Mouse (Mus musculus): ENCODE measurements around the gene Phb2. TPM values are rescaled to one million over a fixed set of nuclear protein-coding genes. Genes with fewer than 3 reads are reported as not detected.

Gene Phb2
- total and polyA plus RNA-seq, 3 experiments, result 325 to 565 (median 432) TPM

GRCm38 (mm10) chr6:124737040-124737439 lies 24.9 kb downstream of the Phb2 start:
- no peak overlapping the region for H3K4me3 ChIP-seq (ENCODE audit: low read depth, low read length)
- no peak for DNase-seq (ENCODE audit: low spot score)
- H3K4me1 ChIP-seq (ENCODE audit: insufficient read depth, low read depth, low read length), result peaks cover 70% of the 10 kb centered on the region
- no peaks in the 10 kb centered on the region for H3K27me3 ChIP-seq (ENCODE audit: insufficient read depth, low read length)
- peaks cover 11% of the 10 kb centered on the region for H3K36me3 ChIP-seq (replicated peaks)
- ATAC-seq (ENCODE audit: extremely low read depth, insufficient number of reproducible peaks, low FRiP score, poor library complexity, severe bottlenecking), result no peak
- TF ChIP-seq TAL1 (conservative IDR thresholded peaks at IDR 0.05; ENCODE audit: low read depth, low read length) (no peak), GATA1 (IDR thresholded peaks at IDR 0.05; ENCODE audit: borderline replicate concordance, low read length) (no peak), POLR2AphosphoS5 (IDR thresholded peaks at IDR 0.05; ENCODE audit: insufficient replicate concordance, low read depth, low read length) (no peak), GATA2 (IDR thresholded peaks at IDR 0.05; ENCODE audit: borderline replicate concordance, low read depth, low read length) (no peak), CTCF (IDR thresholded peaks at IDR 0.05; ENCODE audit: low read depth, low read length) (no peak)
- no peaks in the 10 kb centered on the region for H3K9me3 ChIP-seq (replicated peaks)

GRCm38 (mm10) chr6:124738511-124739023 lies 26.4 kb downstream of the Phb2 start, which contains the start of gene Ptpn6:
TSS of gene Ptpn6 (minus strand) at chr6:124738714.
- H3K4me3 ChIP-seq (ENCODE audit: low read depth, low read length), result peak within 1 kb of the TSS; percentile 61; the same call in 1 of the 2 replicates
- DNase-seq (ENCODE audit: low spot score) (no peak), ATAC-seq (ENCODE audit: extremely low read depth, insufficient number of reproducible peaks, low FRiP score, poor library complexity, severe bottlenecking) (0 out of 2 replicates have a peak, but pooled peaks have one; percentile 3)
- H3K36me3 ChIP-seq (replicated peaks), result peaks cover 19% of the 10 kb centered on the region
- no peaks in the 10 kb centered on the region for H3K27me3 ChIP-seq (ENCODE audit: insufficient read depth, low read length)
- H3K9me3 ChIP-seq (replicated peaks), result no peaks in the 10 kb centered on the region
- H3K4me1 ChIP-seq (ENCODE audit: insufficient read depth, low read depth, low read length), result peaks cover 66% of the 10 kb centered on the region
- TF ChIP-seq CTCF (IDR thresholded peaks at IDR 0.05; ENCODE audit: low read depth, low read length), result no peak
- TF ChIP-seq TAL1 (conservative IDR thresholded peaks at IDR 0.05; ENCODE audit: low read depth, low read length), result no peak
- no peak for TF ChIP-seq POLR2AphosphoS5 (IDR thresholded peaks at IDR 0.05; ENCODE audit: insufficient replicate concordance, low read depth, low read length)
- TF ChIP-seq GATA1 (IDR thresholded peaks at IDR 0.05; ENCODE audit: borderline replicate concordance, low read length), result no peak
- TF ChIP-seq GATA2 (IDR thresholded peaks at IDR 0.05; ENCODE audit: borderline replicate concordance, low read depth, low read length), result no peak

- Histone ChIP-seq H3K9me3 (replicated peaks) (no peaks in the 10 kb centered on the region), H3K36me3 (replicated peaks) (peaks cover 22% of the 10 kb centered on the region), H3K4me1 (ENCODE audit: insufficient read depth, low read depth, low read length) (peaks cover 63% of the 10 kb centered on the region), H3K4me3 (ENCODE audit: low read depth, low read length) (peak overlapping the region; percentile 72; the same call in 1 of the 2 replicates), H3K27me3 (ENCODE audit: insufficient read depth, low read length) (no peaks in the 10 kb centered on the region)
- no peak for TF ChIP-seq TAL1 (conservative IDR thresholded peaks at IDR 0.05; ENCODE audit: low read depth, low read length)
- no peak for TF ChIP-seq GATA1 (IDR thresholded peaks at IDR 0.05; ENCODE audit: borderline replicate concordance, low read length)
- no peak for TF ChIP-seq GATA2 (IDR thresholded peaks at IDR 0.05; ENCODE audit: borderline replicate concordance, low read depth, low read length)
- no peak for TF ChIP-seq POLR2AphosphoS5 (IDR thresholded peaks at IDR 0.05; ENCODE audit: insufficient replicate concordance, low read depth, low read length)
- no peak for TF ChIP-seq CTCF (IDR thresholded peaks at IDR 0.05; ENCODE audit: low read depth, low read length)
- DNase-seq (ENCODE audit: low spot score) (no peak), ATAC-seq (ENCODE audit: extremely low read depth, insufficient number of reproducible peaks, low FRiP score, poor library complexity, severe bottlenecking) (no peak)
These were observed 27.2 kb downstream of the Phb2 start for GRCm38 (mm10) chr6:124739231-124739796.

- no peaks in the 10 kb centered on the region for H3K9me3 ChIP-seq (replicated peaks)
- H3K4me1 ChIP-seq (ENCODE audit: insufficient read depth, low read depth, low read length), result peaks cover 68% of the 10 kb centered on the region
- H3K36me3 ChIP-seq (replicated peaks), result peaks cover 30% of the 10 kb centered on the region
- DNase-seq (ENCODE audit: low spot score) (peak; percentile 65), ATAC-seq (ENCODE audit: extremely low read depth, insufficient number of reproducible peaks, low FRiP score, poor library complexity, severe bottlenecking) (peak; percentile 24)
- TF ChIP-seq GATA2 (IDR thresholded peaks at IDR 0.05; ENCODE audit: borderline replicate concordance, low read depth, low read length) (no peak), POLR2AphosphoS5 (IDR thresholded peaks at IDR 0.05; ENCODE audit: insufficient replicate concordance, low read depth, low read length) (peak; percentile 100)
- peak overlapping the region; percentile 72 for H3K4me3 ChIP-seq (ENCODE audit: low read depth, low read length)
- H3K27me3 ChIP-seq (ENCODE audit: insufficient read depth, low read length), result no peaks in the 10 kb centered on the region
These were observed 28.2 kb downstream of the Phb2 start for GRCm38 (mm10) chr6:124740211-124740887.

- Histone ChIP-seq H3K36me3 (replicated peaks) (peaks cover 30% of the 10 kb centered on the region), H3K4me3 (ENCODE audit: low read depth, low read length) (peak within 1 kb of the TSS; percentile 72), H3K4me1 (ENCODE audit: insufficient read depth, low read depth, low read length) (peaks cover 73% of the 10 kb centered on the region), H3K27me3 (ENCODE audit: insufficient read depth, low read length) (no peaks in the 10 kb centered on the region), H3K9me3 (replicated peaks) (no peaks in the 10 kb centered on the region)
- DNase-seq (ENCODE audit: low spot score) (peak; percentile 99), ATAC-seq (ENCODE audit: extremely low read depth, insufficient number of reproducible peaks, low FRiP score, poor library complexity, severe bottlenecking) (peak; percentile 74)
- TF ChIP-seq CTCF (IDR thresholded peaks at IDR 0.05; ENCODE audit: low read depth, low read length) (no peak), POLR2AphosphoS5 (IDR thresholded peaks at IDR 0.05; ENCODE audit: insufficient replicate concordance, low read depth, low read length) (peak; percentile 67; the same call in 1 of the 2 replicates)
These were observed 29.0 kb downstream of the Phb2 start, which contains the start of gene Grcc10 for GRCm38 (mm10) chr6:124740888-124741761. TSS of gene Grcc10 (minus strand) at chr6:124741374.

GRCm38 (mm10) chr6:124741842-124742241 lies 29.7 kb downstream of the Phb2 start:
- no peak for DNase-seq (ENCODE audit: low spot score)
- no peaks in the 10 kb centered on the region for H3K27me3 ChIP-seq (ENCODE audit: insufficient read depth, low read length)
- ATAC-seq (ENCODE audit: extremely low read depth, insufficient number of reproducible peaks, low FRiP score, poor library complexity, severe bottlenecking), result no peak
- H3K4me1 ChIP-seq (ENCODE audit: insufficient read depth, low read depth, low read length), result peaks cover 78% of the 10 kb centered on the region
- peak overlapping the region; percentile 41; the same call in 1 of the 2 replicates for H3K4me3 ChIP-seq (ENCODE audit: low read depth, low read length)
- no peak for TF ChIP-seq GATA1 (IDR thresholded peaks at IDR 0.05; ENCODE audit: borderline replicate concordance, low read length)
- no peaks in the 10 kb centered on the region for H3K9me3 ChIP-seq (replicated peaks)
- peaks cover 33% of the 10 kb centered on the region for H3K36me3 ChIP-seq (replicated peaks)
